Mouse (Mus musculus) forebrain, postnatal 0 days (tissue): ENCODE results near the gene Tenm4. TPM values are rescaled to one million over a fixed set of nuclear protein-coding genes. Genes with fewer than 3 reads are reported as not detected.

Experiments used
- ATAC-seq: fragments of 200-750 bp; cut with Nextera tagmentation; 2 replicates; pipeline ENCODE4 v1.8.0; 2017; ENCODE audit warnings: mild to moderate bottlenecking, moderate library complexity
- DNase-seq: peaks from one replicate; pipeline ENCODE4 v3.0.0-alpha.2; 2015
- H3K27ac ChIP-seq: fragments of 300-500 bp; sonication (generic); 2 replicates; pipeline ENCODE4 v1.5.1; 2014; ENCODE audit warnings: low read depth, mild to moderate bottlenecking, antibody characterized with exemption, low read length, moderate library complexity, mixed read lengths
- H3K27me3 ChIP-seq: fragments of 300-500 bp; sonication (generic); 2 replicates; pipeline ENCODE4 v1.6.1; 2014; ENCODE audit warnings: mild to moderate bottlenecking, low read length, mixed read lengths; ENCODE audit not compliant: insufficient read depth
- H3K36me3 ChIP-seq: fragments of 300-500 bp; sonication (generic); 2 replicates; pipeline ENCODE4 v1.6.1; 2014; ENCODE audit warnings: mild to moderate bottlenecking, moderate library complexity; ENCODE audit not compliant: insufficient read depth
- H3K4me1 ChIP-seq: fragments of 300-500 bp; sonication (generic); 2 replicates; pipeline ENCODE4 v1.6.1; 2014; ENCODE audit warnings: antibody characterized with exemption; ENCODE audit not compliant: insufficient read depth
- H3K4me2 ChIP-seq: fragments of 300-500 bp; sonication (generic); 2 replicates; pipeline ENCODE4 v1.6.1; 2014; ENCODE audit warnings: low read depth, mild to moderate bottlenecking, moderate library complexity
- H3K4me3 ChIP-seq: fragments of 300-500 bp; sonication (generic); 2 replicates; pipeline ENCODE4 v1.5.1; 2014; ENCODE audit warnings: low read depth, low read length, mixed read lengths
- H3K9ac ChIP-seq: fragments of 300-500 bp; sonication (generic); 2 replicates; pipeline ENCODE4 v1.6.1; 2014; ENCODE audit warnings: mild to moderate bottlenecking
- H3K9me3 ChIP-seq: fragments of 300-500 bp; sonication (generic); 2 replicates; pipeline ENCODE4 v1.6.1; 2016; ENCODE audit warnings: low read length
- CTCF ChIP-seq: sonication (generic); IDR thresholded peaks from 2 replicates; pipeline ENCODE4 v1.5.1; 2016; ENCODE audit warnings: antibody characterized with exemption, control low read depth, low read depth
- WGBS: fragments of 180-500 bp; shearing (Covaris S2); extraction: QIAGEN DNeasy Blood & Tissue Kit; methylation state at CpG from one replicate; pipeline ENCODE4 v1.1.7; 2014; 5-methylcytosine and 5-hydroxymethylcytosine counted together
- polyA plus RNA-seq: library from polyadenylated mRNA; unstranded; fragments of >200 nt; fragmentation: Nextera tagmentation; extraction: Ambion mirVana; gene quantifications from 2 replicates; pipeline ENCODE4 v1.2.1, GENCODE M21; 2015
- total RNA-seq: library from RNA; depleted of rRNA; stranded (reverse); fragments of >200 nt; gene quantifications from 2 replicates; pipeline ENCODE4 v1.2.3, GENCODE M21; 2014

Gene Tenm4
- total and polyA plus RNA-seq, 2 experiments from 2014 or later, result 50.6 to 69.5 TPM

DNA sequence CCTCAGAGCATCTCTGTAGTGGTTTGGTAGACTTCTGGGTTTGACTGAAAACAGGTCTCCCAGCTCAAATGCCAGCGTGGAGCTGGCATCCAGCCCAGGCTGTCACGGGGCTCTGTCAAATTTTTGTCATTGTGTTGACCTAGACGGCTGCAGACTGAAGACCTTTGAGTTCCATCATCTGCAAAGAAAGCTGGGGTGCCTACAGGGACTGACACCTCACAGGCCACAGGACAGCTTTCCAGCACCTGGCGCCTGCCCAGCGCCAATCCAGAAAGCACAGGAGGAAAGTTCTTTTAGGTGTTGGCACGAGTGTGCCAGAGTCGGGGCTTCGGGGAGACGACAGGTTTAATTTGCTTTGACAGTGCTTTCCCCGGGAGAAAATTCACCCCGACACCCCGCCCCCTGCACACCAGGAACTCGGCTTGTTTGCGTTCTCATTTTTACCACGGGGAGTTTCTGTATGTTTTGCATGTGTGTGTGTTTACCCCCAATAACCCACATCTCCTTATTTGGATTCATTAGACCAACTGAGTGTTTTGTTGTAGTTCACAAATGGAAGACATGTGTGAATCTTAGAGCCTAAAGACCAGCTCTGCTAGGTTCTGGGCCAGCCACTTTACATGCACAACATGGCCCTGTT is 594.4 kb downstream of the Tenm4 start:
- H3K36me3 ChIP-seq, result no peaks in the 10 kb centered on the region
- H3K9ac ChIP-seq, result no peak overlapping the region
- TF ChIP-seq CTCF, result no peak
- H3K4me2 ChIP-seq, result no peak overlapping the region
- H3K27me3 ChIP-seq, result no peaks in the 10 kb centered on the region
- no peaks in the 10 kb centered on the region for H3K9me3 ChIP-seq
- DNase-seq, result peak; percentile 60
- no peak overlapping the region for H3K4me3 ChIP-seq
- 33% methylated on average over 15 of the region's 15 CpGs for WGBS
- no peak overlapping the region for H3K27ac ChIP-seq
- peaks cover 12% of the 10 kb centered on the region; the same call in 1 of the 2 replicates for H3K4me1 ChIP-seq
- ATAC-seq, result peak; percentile 27

DNA sequence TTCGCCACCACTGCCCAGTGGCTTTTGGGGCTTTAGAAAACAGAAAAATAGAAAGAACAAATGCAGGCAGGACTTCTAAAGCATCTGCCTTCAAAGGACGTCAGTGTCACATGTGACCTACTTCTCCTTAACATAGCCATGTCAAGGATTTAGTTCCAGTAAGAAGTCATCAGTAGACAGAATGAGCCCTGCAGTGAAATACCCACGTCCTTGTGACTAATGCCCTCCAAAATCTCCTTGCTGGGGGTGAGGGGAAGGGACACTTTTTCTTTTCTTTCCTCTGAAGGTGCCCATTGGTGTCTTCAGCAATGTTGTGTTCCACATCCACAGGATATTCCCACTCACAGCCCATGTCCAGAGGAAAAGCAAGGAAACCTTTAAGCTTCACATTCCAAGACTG is 596.0 kb downstream of the Tenm4 start:
- DNase-seq (no peak), ATAC-seq (no peak)
- Histone ChIP-seq H3K4me3 (no peak overlapping the region), H3K9ac (no peak overlapping the region), H3K27ac (no peak overlapping the region), H3K27me3 (no peaks in the 10 kb centered on the region), H3K36me3 (peaks cover under 1% of the 10 kb centered on the region; the same call in 1 of the 2 replicates), H3K4me2 (no peak overlapping the region), H3K9me3 (no peaks in the 10 kb centered on the region), H3K4me1 (0 out of 2 replicates have a peak, but pooled peaks cover 9% of the 10 kb centered on the region)
- TF ChIP-seq CTCF, result no peak
- WGBS, result 74% methylated on average over 3 of the region's 3 CpGs

DNA sequence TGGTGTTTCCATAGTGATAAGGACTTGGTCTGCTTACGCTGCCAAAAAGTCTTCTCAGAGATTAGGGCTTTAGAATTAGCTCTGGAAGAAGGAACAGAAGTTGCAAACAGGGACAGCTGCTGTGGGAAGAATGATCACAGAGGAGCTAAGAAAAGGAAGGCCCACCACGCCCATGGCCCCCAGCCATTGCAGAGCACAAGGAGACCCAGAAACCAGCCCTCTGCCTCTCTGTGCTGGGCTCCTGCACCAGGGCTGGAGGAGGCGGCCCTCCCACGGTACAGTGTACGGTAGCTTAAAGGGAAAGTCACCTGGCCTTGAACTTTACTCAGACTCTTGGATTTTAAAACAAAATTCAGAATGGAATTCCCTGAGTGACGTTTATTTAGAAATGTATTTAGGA is 597.7 kb downstream of the Tenm4 start:
- Histone ChIP-seq H3K4me3 (no peak overlapping the region), H3K27ac (no peak overlapping the region), H3K9ac (no peak overlapping the region), H3K9me3 (no peaks in the 10 kb centered on the region), H3K4me1 (0 out of 2 replicates have a peak, but pooled peaks cover 9% of the 10 kb centered on the region), H3K36me3 (peaks cover 8% of the 10 kb centered on the region), H3K4me2 (no peak overlapping the region), H3K27me3 (no peaks in the 10 kb centered on the region)
- ATAC-seq, result no peak
- 93% methylated on average over 6 of the region's 6 CpGs for WGBS
- no peak for DNase-seq
- no peak for TF ChIP-seq CTCF

DNA sequence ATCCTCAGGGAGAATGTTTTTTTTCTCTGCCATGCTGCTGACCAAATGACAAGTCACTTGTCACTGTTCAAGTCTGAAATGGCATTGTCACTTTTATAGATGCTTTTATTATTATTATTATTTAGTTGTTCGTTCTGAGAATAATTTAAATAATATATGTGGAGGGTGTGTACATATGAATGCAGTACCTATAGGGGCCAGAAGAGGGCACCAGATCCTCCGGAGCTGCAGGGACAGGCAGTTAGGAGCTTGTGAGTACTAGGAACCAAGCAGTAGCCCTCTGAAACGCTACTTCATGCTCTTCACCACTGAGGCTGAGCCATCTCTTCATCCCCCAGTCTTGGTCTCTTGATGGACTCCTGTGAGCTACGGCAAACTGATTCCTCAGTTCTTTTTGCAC is 598.7 kb downstream of the Tenm4 start:
- Histone ChIP-seq H3K27me3 (no peaks in the 10 kb centered on the region), H3K4me3 (no peak overlapping the region), H3K4me2 (no peak overlapping the region), H3K9ac (no peak overlapping the region), H3K36me3 (peaks cover 8% of the 10 kb centered on the region), H3K4me1 (0 out of 2 replicates have a peak, but pooled peaks cover 9% of the 10 kb centered on the region), H3K27ac (no peak overlapping the region), H3K9me3 (no peaks in the 10 kb centered on the region)
- 71% methylated on average over 4 of the region's 4 CpGs for WGBS
- ATAC-seq (no peak), DNase-seq (no peak)
- peak; percentile 52 for TF ChIP-seq CTCF

DNA sequence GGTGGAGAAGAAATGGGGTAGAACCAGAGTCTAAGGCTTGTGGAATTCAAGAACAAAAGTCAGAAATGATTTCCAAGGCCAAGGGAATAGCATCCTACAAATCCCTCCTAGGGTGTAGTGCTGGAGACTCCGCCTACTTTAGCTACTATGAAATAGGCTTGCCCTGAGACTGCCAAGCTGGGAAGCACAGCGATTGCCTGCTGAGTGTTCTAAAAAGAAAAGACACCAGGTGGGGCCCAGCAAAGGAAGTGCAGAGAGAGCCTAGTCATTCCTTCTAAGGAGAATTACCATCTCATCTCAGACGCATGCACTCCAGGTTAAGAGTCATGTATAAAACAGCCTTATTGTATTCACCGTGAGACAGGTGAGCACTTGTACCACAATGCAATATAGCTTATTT is 601.9 kb downstream of the Tenm4 start:
- no peak overlapping the region for H3K27ac ChIP-seq
- no peak overlapping the region for H3K4me2 ChIP-seq
- no peaks in the 10 kb centered on the region for H3K4me1 ChIP-seq
- no peak overlapping the region for H3K9ac ChIP-seq
- ATAC-seq (peak; percentile 26; the same call in 1 of the 2 replicates), DNase-seq (no peak)
- TF ChIP-seq CTCF, result no peak
- H3K9me3 ChIP-seq, result no peaks in the 10 kb centered on the region
- H3K4me3 ChIP-seq, result no peak overlapping the region
- H3K36me3 ChIP-seq, result peaks cover 8% of the 10 kb centered on the region
- 66% methylated on average over 4 of the region's 4 CpGs for WGBS
- no peaks in the 10 kb centered on the region for H3K27me3 ChIP-seq

DNA sequence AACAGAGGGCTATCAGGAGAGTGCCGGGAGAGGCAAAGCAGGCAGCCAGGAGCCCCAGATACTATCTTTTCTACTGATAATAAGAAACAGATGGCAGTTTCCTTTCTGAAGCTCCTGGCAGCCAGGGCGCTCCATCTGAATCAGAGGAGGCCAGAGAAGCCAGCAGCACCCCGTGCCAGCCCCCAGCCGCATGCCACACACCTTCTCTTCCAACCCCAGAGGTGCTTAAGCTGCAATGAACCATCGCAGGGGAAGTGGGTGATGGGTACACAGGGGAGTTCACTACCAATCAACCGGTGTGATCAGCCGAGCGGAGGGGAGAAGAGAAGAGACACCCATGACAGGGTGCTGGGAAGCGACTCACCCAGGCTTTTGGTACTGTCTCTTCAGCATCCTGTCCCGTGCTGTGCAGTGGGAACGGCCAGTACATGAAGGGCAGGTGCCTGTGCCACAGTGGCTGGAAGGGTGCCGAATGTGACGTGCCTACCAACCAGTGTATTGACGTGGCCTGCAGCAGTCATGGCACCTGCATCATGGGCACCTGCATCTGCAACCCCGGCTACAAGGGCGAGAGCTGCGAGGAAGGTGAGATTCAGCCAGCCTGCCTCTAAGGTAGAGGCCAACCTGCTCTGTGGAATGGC is 602.7 kb downstream of the Tenm4 start:
- no peaks in the 10 kb centered on the region for H3K4me1 ChIP-seq
- no peak for DNase-seq
- H3K27ac ChIP-seq, result peak overlapping the region; percentile 40; the same call in 1 of the 2 replicates
- no peak overlapping the region for H3K4me3 ChIP-seq
- peak; percentile 60 for ATAC-seq
- H3K9me3 ChIP-seq, result no peaks in the 10 kb centered on the region
- no peak overlapping the region for H3K9ac ChIP-seq
- no peak for TF ChIP-seq CTCF
- no peak overlapping the region for H3K4me2 ChIP-seq
- no peaks in the 10 kb centered on the region for H3K27me3 ChIP-seq
- 74% methylated on average over 17 of the region's 17 CpGs for WGBS
- H3K36me3 ChIP-seq, result peaks cover 8% of the 10 kb centered on the region

DNA sequence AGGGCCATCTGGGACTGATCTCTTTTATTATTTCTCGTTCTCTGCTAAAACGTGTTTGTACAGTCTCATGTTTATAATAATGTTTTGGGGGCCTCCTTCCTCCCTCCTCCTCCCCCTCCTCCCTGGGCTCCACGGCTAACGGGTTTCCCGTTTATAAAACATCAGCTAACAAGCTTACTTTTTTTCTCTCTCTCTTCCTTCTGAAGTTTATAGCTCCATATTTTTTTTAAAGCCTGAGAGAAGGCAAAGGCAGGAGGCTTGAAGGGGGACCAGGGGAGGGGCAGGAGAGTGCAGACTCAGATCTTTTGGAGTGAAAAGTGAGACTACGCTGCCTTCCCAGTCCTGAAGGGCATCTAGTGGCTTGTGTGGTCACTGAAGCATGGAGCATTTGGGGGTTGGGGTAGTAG is 604.0 kb downstream of the Tenm4 start:
- DNase-seq (no peak), ATAC-seq (no peak)
- Histone ChIP-seq H3K4me1 (no peaks in the 10 kb centered on the region), H3K27me3 (no peaks in the 10 kb centered on the region), H3K36me3 (peaks cover 8% of the 10 kb centered on the region), H3K27ac (peak overlapping the region; percentile 2; the same call in 1 of the 2 replicates), H3K9me3 (no peaks in the 10 kb centered on the region), H3K4me2 (no peak overlapping the region), H3K9ac (no peak overlapping the region), H3K4me3 (no peak overlapping the region)
- no peak for TF ChIP-seq CTCF
- WGBS, result 23% methylated on average over 6 of the region's 6 CpGs
